Mouse (Mus musculus): ENCODE measurements around the gene Il34. TPM values are rescaled to one million over a fixed set of nuclear protein-coding genes. Genes with fewer than 3 reads are reported as not detected.
"Not testable (repeated sequence)": the region's sequence is repeated elsewhere in the genome, so short reads cannot be mapped to it uniquely, and the experiment has no call there.

The Il34 gene
- total RNA-seq, 4 experiments from 2014 or later = 1.6 to 5.5 (median 4.3) TPM

- DNase-seq (ENCODE audit: low spot score in 2 of 2) = no peak
These were observed 5.4 kb upstream of the Il34 start for GRCm38 (mm10) chr8:110811116-110811515.

DNA sequence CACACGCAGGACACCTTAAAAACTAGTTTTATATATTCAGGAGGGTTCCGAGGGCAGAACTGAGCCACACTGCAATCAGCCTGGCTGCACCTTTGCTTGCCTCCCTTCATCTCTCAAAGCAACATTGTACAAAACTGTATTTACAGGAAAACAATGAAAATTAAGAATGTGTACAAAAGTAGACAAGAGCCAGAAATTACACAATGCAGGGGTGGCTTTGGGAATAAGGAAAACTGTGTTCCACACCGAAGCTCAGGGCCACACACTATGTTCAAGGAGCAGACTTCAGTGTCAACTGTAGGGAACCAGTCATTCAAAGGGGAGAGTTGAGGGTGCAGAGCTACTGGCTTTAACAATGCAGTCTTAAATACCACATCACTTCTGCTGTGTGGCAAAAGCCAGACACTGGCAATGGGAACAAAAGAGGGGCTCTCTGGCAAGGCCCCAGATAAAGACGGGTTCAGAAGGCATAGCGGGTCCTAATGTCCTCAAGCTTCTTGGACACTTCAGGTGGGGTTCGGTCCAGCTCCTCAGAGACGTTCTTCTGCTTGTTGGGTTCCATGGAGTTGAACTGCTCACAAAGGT is 4.8 kb upstream of the Il34 start:
- DNase-seq (ENCODE audit: low spot score in 2 of 2) = no peak

GRCm38 (mm10) chr8:110809831-110810230 is 4.1 kb upstream of the Il34 start:
- DNase-seq (ENCODE audit: low spot score in 2 of 2) = no peak

GRCm38 (mm10) chr8:110808495-110809472 is 3.1 kb upstream of the Il34 start:
- DNase-seq (ENCODE audit: low spot score in 2 of 2) = no peak

DNA sequence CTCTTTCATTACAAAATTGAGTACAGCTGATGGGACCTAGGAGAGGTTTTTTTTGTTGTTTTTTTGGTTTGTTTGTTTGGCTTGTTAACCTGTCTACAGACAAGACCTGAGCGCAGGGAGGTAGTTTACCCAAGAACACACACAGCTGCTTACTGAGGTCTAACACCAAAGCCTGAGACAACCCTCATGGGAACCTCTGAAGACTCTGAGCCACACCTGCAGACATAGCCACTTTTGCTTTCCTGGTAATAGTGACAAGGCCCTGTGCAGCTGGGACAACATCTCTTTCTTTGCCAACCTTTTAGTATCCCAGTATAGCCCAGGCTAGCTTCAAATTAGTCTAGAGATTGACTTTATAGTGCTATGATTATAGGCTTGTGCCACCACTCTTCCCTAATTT is 422 bp upstream of the Il34 start:
- DNase-seq (ENCODE audit: low spot score in 2 of 2) = no peak

DNA sequence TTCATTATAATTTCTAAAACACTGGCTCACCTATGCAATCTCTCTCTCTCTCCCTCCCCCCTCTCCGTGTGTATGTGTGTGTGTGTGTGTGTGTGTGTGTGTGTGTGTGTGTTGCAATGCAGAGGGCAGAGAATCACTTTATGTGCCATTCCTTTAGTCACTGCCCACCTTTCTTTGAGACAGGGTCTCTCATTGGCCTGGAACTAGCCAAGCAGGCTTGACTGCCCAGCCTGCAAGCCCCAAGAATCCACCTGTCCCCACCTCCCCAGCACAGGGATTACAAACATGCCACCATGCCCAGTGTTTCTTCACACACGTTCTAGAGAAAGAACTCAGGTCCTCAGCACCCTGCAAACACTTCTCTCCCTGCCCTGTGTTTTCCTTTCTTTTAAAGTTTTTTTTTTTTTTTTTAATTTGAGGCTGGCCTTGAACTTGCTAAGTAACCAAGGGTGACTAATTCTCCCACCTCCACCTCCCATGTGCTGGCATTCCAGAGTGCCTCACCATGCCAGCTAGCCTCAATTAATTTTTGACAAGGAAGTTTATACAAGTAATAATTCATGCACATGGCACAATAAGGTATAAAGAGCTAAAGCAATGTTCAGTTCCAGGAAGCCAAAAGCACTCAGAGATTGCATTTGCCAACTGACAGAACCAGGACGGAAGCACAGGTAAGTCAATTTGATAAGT is 754 bp downstream of the Il34 start:
- DNase-seq (ENCODE audit: low spot score in 2 of 2) = no peak

DNA sequence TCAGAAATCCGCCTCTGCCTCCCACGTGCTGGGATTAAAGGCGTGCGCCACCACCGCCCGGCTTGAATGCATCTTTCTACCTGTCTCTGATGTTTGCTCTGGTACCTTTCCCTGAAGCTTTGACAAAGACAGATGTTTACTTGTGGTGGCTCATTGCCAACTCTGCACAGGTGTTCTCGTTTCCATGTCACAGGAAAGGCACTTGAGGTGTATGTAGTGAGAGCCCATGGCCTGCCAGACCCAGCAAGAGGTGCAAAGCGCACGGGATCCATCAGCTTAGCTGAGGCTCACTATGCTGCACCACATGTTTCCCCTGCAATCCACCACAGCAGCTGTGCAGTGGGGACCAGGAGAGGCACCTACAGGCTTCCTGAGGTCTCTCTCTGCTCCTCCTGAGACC is 1.9 kb downstream of the Il34 start:
- no peak for DNase-seq (ENCODE audit: low spot score in 2 of 2)

GRCm38 (mm10) chr8:110802988-110803387 is 2.7 kb downstream of the Il34 start:
- DNase-seq (ENCODE audit: low spot score in 2 of 2) = no peak

GRCm38 (mm10) chr8:110797086-110797485 is 8.6 kb downstream of the Il34 start:
- no peak for DNase-seq (ENCODE audit: low spot score in 2 of 2)

DNA sequence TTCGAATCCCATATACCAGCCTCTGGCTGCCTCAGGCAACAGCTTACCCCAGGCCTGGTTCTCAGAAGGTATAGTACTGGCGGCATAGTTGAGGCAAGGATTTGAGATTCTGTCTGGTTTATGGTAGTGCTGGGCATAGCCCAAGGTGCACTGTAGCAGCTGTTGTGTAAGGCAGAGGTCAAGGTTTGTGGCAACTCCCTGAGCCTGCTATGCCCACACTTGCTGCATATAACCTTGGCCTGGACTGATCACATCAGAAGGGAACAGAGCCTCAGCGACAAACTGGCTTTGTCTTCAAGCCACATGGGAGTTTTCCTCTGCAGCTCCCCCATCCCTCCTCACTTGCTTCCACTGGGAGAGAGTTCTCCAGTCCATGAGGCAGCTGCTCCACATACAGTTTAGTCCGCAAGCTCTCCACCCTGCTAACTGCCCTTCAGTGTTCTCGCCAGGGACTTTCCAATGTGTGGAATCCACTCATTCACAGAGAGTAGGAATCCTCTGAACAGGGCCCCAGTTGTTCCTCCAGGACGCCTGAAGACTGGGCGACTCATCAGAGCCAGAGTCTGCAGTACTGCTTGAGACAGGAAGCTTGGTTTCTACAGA is 11.3 kb downstream of the Il34 start:
- no peak for DNase-seq (ENCODE audit: low spot score in 2 of 2)

- no peak for DNase-seq (ENCODE audit: low spot score in 2 of 2)
These were observed 11.8 kb downstream of the Il34 start for GRCm38 (mm10) chr8:110793936-110794335.

GRCm38 (mm10) chr8:110793511-110793910 is 12.2 kb downstream of the Il34 start:
- DNase-seq (ENCODE audit: low spot score in 2 of 2) = no peak

- DNase-seq (ENCODE audit: low spot score in 2 of 2) = no peak
These were observed 13.0 kb downstream of the Il34 start for GRCm38 (mm10) chr8:110792574-110793200.

GRCm38 (mm10) chr8:110791164-110791563 is 14.6 kb downstream of the Il34 start:
- DNase-seq (ENCODE audit: low spot score in 2 of 2) = no peak

- DNase-seq (ENCODE audit: low spot score in 2 of 2) = no peak
These were observed 15.5 kb downstream of the Il34 start for GRCm38 (mm10) chr8:110790270-110790669.

GRCm38 (mm10) chr8:110789571-110789970 is 16.2 kb downstream of the Il34 start:
- no peak for DNase-seq (ENCODE audit: low spot score in 2 of 2)

- no peak for DNase-seq (ENCODE audit: low spot score in 2 of 2)
These were observed 16.7 kb downstream of the Il34 start for GRCm38 (mm10) chr8:110788981-110789380.

DNA sequence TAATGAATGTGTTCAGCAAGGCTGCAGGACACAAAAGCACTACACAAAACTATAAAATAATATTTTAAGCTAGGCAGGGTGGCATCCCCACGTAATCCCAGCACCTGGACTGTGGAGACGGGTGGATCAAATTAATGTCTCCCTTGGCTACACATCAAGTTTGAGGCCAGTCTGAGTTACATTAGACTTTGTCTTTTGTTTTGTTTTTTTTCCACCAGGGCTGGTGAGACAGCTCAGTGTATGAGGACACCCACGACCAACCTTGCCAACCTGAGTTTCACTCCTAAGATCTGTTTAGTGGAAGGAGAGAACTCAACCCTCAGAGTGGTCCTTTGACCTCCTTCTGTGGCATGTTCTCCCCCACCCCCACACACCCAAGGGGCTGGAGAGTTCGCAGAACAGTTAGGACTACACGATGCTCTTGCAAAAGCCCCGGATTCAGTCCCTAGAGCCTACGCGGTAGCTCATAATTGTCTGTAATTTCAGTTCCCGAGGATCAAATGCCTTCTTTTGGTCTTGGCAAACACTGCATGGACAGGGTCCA is 18.2 kb downstream of the Il34 start:
- no peak for DNase-seq (ENCODE audit: low spot score in 2 of 2)

DNA sequence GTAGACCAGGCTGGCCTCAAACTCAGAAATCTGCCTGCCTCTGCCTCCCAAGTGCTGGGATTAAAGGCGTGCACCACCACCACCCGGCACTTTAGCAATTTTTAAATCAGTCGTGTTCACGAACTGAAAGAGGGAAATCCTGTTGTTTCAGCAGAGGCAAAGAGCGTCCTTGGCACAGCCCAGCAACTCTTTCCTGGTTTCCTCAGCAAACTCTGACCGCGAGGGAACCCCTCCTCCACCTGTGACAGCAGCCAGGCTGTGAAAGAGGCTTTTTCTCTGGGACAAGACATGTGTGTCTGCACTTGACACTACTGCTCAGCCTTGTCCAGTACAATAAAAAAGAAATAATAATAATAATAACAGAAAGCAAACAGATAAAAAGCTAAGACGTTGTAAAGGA is 18.8 kb downstream of the Il34 start:
- no peak for DNase-seq (ENCODE audit: low spot score in 2 of 2)

DNA sequence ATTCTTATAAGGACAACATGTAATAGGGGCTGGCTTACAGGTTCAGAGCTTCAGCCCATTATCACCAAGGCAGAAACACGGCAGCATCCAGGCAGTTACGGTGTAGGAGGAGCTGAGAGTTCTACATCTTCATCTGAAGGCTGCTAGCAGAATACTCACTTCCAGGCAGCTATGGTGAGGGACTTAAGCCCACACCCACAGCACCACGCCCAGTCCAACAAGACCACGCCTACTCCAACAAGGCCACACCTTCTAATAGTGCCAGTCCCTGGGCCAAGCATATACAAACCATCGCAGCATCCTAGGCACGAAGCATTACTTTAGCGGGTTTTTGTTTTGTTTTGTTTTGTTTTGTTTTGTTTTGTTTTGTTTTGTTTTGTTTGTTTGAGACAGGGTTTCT is 19.2 kb downstream of the Il34 start:
- not testable (repeated sequence) for DNase-seq (ENCODE audit: low spot score in 2 of 2)

DNA sequence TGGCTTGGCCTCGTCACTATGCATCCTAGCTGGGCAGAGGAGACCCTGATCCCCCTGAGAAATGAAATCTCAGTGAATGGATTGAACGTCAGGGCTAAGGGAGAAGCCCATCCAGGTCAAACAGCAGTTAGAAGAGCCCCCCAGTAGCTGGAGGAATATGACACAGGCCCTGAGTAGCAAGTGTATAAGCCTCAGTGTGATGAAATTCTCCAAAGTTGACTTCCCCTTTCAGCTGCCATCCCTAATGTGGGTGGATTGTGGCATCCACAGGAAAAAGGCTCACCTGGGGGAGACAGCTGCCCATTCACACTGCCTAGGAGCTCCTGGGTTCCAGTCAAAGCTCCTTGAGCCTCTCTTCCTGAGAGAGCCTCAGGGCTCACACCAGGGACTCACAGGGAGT is 20.4 kb downstream of the Il34 start:
- DNase-seq (ENCODE audit: low spot score in 2 of 2) = no peak
